Mouse (Mus musculus) heart, adult 2 months (tissue): Measurements from ENCODE around the gene Mcu. TPM values are rescaled to one million over a fixed set of nuclear protein-coding genes. Genes with fewer than 3 reads are reported as not detected.
A peak's percentile ranks its signal among the peaks of the same experiment; 100 is the strongest.

Experiments
- DNase-seq, 2 experiments: peaks; one replicate each; pipeline ENCODE4 v3.0.0; 2021
- H3K27ac ChIP-seq: fragments of 200-600 bp; 2 replicates; pipeline ENCODE4 v1.8.1; 2022
- H3K27me3 ChIP-seq: fragments of 200-500 bp; 2 replicates; pipeline ENCODE4 v1.6.1; 2012; ENCODE audit warnings: mild to moderate bottlenecking, low read length, inconsistent platforms, mixed read lengths; ENCODE audit not compliant: control insufficient read depth, insufficient read depth
- H3K36me3 ChIP-seq: fragments of 200-500 bp; 2 replicates; pipeline ENCODE4 v1.6.1; 2012; ENCODE audit warnings: low read length, inconsistent platforms; ENCODE audit not compliant: control insufficient read depth, insufficient read depth
- H3K4me1 ChIP-seq: fragments of 200-500 bp; 2 replicates; pipeline ENCODE4 v1.6.1; 2011; ENCODE audit warnings: low read length; ENCODE audit not compliant: control insufficient read depth, insufficient read depth
- H3K4me3 ChIP-seq: fragments of 200-600 bp; 2 replicates; pipeline ENCODE4 v1.8.1; 2022
- H3K79me2 ChIP-seq: fragments of 200-500 bp; replicated peaks from 2 replicates; pipeline ENCODE4 v1.6.1; 2012; ENCODE audit warnings: mild to moderate bottlenecking, inconsistent platforms, low read length, moderate library complexity, mixed read lengths; ENCODE audit not compliant: control insufficient read depth, insufficient read depth
- H3K9ac ChIP-seq: fragments of 200-500 bp; 2 replicates; pipeline ENCODE4 v1.6.1; 2012; ENCODE audit warnings: low read depth, mild to moderate bottlenecking, control low read depth, inconsistent platforms, low read length, mixed read lengths
- CTCF ChIP-seq: fragments of 200-600 bp; IDR thresholded peaks from 2 replicates; pipeline ENCODE4 v1.8.1; 2022; ENCODE audit warnings: antibody characterized with exemption, mild to moderate bottlenecking, moderate library complexity
- EP300 ChIP-seq: fragments of 200-500 bp; IDR thresholded peaks from 2 replicates; pipeline ENCODE4 v1.6.1; 2011; ENCODE audit warnings: low read depth, low read length, control low read depth; ENCODE audit not compliant: insufficient read depth
- POLR2A ChIP-seq: fragments of 200-500 bp; IDR thresholded peaks from 2 replicates; pipeline ENCODE4 v1.6.1; 2011; ENCODE audit warnings: mild to moderate bottlenecking, low read depth, low read length, control low read depth; ENCODE audit not compliant: insufficient read depth
- WGBS: fragments of 180-500 bp; shearing (Covaris S2); methylation state at CpG from one replicate; pipeline ENCODE4 v1.1.7; 2018; 5-methylcytosine and 5-hydroxymethylcytosine counted together
- intact Hi-C: fragments of 180-260 bp; cut with DNase I; formaldehyde crosslinking; loops from one replicate; pipeline ENCODE4 v1.15.1; 2025
- polyA plus RNA-seq: library from polyadenylated mRNA; depleted of rRNA; stranded (reverse); fragments of >200 nt; gene quantifications from 2 replicates; pipeline ENCODE4 v1.2.3, GENCODE M21; 2012
- total RNA-seq, 2 experiments: library from RNA; stranded (reverse); gene quantifications; 2 replicates each; pipeline ENCODE4 v1.2.3; 2021

Gene Mcu
- total and polyA plus RNA-seq, 3 experiments = 10.4 to 21.6 (median 20.0) TPM

GRCm38 (mm10) chr10:59644710-59645109 is 28.2 kb upstream of the Mcu start:
- DNase-seq = no peak
- Histone ChIP-seq H3K27me3 (no peaks in the 10 kb centered on the region), H3K27ac (no peak overlapping the region), H3K9ac (no peak overlapping the region), H3K4me1 (no peaks in the 10 kb centered on the region; the same call in 1 of the 2 replicates), H3K4me3 (no peak overlapping the region), H3K79me2 (no peaks in the 10 kb centered on the region), H3K36me3 (no peaks in the 10 kb centered on the region)
- WGBS = 65% methylated on average over 2 of the region's 2 CpGs
- intact Hi-C loops = no loop called here
- TF ChIP-seq POLR2A = no peak
- TF ChIP-seq CTCF = no peak
- TF ChIP-seq EP300 = no peak

- DNase-seq = no peak
- 68% methylated on average over 9 of the region's 9 CpGs for WGBS
- no peaks in the 10 kb centered on the region for H3K36me3 ChIP-seq
- intact Hi-C loops = no loop called here
- no peaks in the 10 kb centered on the region; the same call in 1 of the 2 replicates for H3K4me1 ChIP-seq
- no peak for TF ChIP-seq POLR2A
- no peak for TF ChIP-seq EP300
- no peak for TF ChIP-seq CTCF
- H3K27ac ChIP-seq = no peak overlapping the region
- H3K27me3 ChIP-seq = no peaks in the 10 kb centered on the region
- H3K79me2 ChIP-seq = no peaks in the 10 kb centered on the region
- no peak overlapping the region for H3K9ac ChIP-seq
- H3K4me3 ChIP-seq = no peak overlapping the region
Measured at GRCm38 (mm10) chr10:59643645-59644044, 27.2 kb upstream of the Mcu start.

- Histone ChIP-seq H3K27me3 (no peaks in the 10 kb centered on the region), H3K36me3 (no peaks in the 10 kb centered on the region), H3K27ac (no peak overlapping the region), H3K4me1 (no peaks in the 10 kb centered on the region; the same call in 1 of the 2 replicates), H3K9ac (no peak overlapping the region), H3K4me3 (no peak overlapping the region), H3K79me2 (no peaks in the 10 kb centered on the region)
- peak in 1 of 2 experiments; percentile 11 for DNase-seq
- no peak for TF ChIP-seq CTCF
- no peak for TF ChIP-seq POLR2A
- TF ChIP-seq EP300 = no peak
- intact Hi-C loops = no loop called here
- WGBS = 39% methylated on average over 8 of the region's 8 CpGs
Measured at GRCm38 (mm10) chr10:59642659-59643377, 26.3 kb upstream of the Mcu start.

GRCm38 (mm10) chr10:59638576-59638975 is 22.1 kb upstream of the Mcu start:
- DNase-seq = peak; percentile 29 to 35
- no peaks in the 10 kb centered on the region for H3K79me2 ChIP-seq
- no peaks in the 10 kb centered on the region for H3K27me3 ChIP-seq
- peak overlapping the region; percentile 36; the same call in 1 of the 2 replicates for H3K27ac ChIP-seq
- H3K36me3 ChIP-seq = no peaks in the 10 kb centered on the region
- no peak overlapping the region for H3K4me3 ChIP-seq
- TF ChIP-seq CTCF (no peak), POLR2A (no peak), EP300 (no peak)
- intact Hi-C loops = no loop called here
- WGBS = 63% methylated on average over 6 of the region's 6 CpGs
- H3K4me1 ChIP-seq = no peaks in the 10 kb centered on the region; the same call in none of the 2 replicates
- 0 out of 2 replicates have a peak overlapping the region, but pooled peaks have one; percentile 25 for H3K9ac ChIP-seq

- intact Hi-C loops = no loop called here
- Histone ChIP-seq H3K4me1 (no peaks in the 10 kb centered on the region; the same call in none of the 2 replicates), H3K36me3 (no peaks in the 10 kb centered on the region), H3K9ac (no peak overlapping the region), H3K27me3 (no peaks in the 10 kb centered on the region), H3K27ac (peak overlapping the region; percentile 36), H3K4me3 (no peak overlapping the region), H3K79me2 (no peaks in the 10 kb centered on the region)
- TF ChIP-seq CTCF (no peak), POLR2A (no peak), EP300 (no peak)
- DNase-seq = no peak
- 64% methylated on average over 7 of the region's 7 CpGs for WGBS
Measured at GRCm38 (mm10) chr10:59637596-59638124, 21.2 kb upstream of the Mcu start.

GRCm38 (mm10) chr10:59636751-59637533 is 20.4 kb upstream of the Mcu start:
- intact Hi-C loops = no loop called here
- Histone ChIP-seq H3K27ac (peak overlapping the region; percentile 33), H3K9ac (peak overlapping the region; percentile 73), H3K4me3 (peak overlapping the region; percentile 31; the same call in 1 of the 2 replicates), H3K4me1 (no peaks in the 10 kb centered on the region; the same call in none of the 2 replicates), H3K36me3 (no peaks in the 10 kb centered on the region), H3K27me3 (no peaks in the 10 kb centered on the region), H3K79me2 (no peaks in the 10 kb centered on the region)
- DNase-seq = peak; percentile 22 to 28
- TF ChIP-seq CTCF = no peak
- TF ChIP-seq EP300 = no peak
- TF ChIP-seq POLR2A = peak; percentile 65; the same call in 1 of the 2 replicates
- 59% methylated on average over 16 of the region's 16 CpGs for WGBS
